Mouse (Mus musculus) kidney, adult 18-20 months (tissue): ENCODE data around the gene Platr17.

Experiments
- DNase-seq: peaks from one replicate; pipeline ENCODE4 v3.0.0; 2021

The Platr17 gene

GRCm38 (mm10) chr17:33920282-33921097 is 15.6 kb downstream of the Platr17 start:
- peak; percentile 91 for DNase-seq

- DNase-seq: no peak
Observed at GRCm38 (mm10) chr17:33921361-33921760, 16.4 kb downstream of the Platr17 start.

DNA sequence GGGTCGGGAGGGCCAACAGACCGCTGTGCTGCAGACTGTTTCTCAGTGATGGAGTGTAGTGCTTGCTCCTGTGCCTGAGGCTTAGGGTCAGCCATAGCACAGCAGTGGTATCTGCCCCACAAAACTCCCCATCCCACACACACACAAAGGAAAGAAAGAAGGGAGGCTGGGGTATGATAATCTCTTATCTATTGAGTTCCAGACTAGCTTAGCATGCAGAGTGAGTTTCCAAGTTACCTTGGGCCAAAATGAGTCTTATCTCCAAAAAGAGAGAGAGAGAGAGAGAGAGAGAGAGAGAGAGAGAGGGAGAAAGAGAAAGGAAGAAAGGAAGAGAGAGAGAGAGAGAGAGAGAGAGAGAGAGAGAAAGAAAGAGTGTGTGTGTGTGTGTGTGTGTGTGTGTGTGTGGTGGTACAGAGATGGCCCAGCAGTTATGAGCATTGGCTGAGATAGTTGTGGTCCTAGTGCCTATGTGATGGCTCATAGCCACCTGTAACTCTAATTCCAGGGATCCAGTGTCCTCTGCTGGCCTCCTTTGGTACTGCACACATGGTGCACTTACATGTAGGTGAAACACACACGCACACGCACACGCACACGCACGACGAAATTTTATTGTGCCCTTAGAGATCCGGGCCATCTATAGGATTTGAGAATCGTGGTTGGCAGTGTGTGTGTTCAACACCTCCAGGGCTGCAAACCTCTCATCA is 19.8 kb downstream of the Platr17 start:
- DNase-seq: peak; percentile 43

- DNase-seq: no peak
Observed at GRCm38 (mm10) chr17:33925406-33926116, 20.6 kb downstream of the Platr17 start.

GRCm38 (mm10) chr17:33926207-33926932 is 21.4 kb downstream of the Platr17 start:
- peak; percentile 47 for DNase-seq

DNA sequence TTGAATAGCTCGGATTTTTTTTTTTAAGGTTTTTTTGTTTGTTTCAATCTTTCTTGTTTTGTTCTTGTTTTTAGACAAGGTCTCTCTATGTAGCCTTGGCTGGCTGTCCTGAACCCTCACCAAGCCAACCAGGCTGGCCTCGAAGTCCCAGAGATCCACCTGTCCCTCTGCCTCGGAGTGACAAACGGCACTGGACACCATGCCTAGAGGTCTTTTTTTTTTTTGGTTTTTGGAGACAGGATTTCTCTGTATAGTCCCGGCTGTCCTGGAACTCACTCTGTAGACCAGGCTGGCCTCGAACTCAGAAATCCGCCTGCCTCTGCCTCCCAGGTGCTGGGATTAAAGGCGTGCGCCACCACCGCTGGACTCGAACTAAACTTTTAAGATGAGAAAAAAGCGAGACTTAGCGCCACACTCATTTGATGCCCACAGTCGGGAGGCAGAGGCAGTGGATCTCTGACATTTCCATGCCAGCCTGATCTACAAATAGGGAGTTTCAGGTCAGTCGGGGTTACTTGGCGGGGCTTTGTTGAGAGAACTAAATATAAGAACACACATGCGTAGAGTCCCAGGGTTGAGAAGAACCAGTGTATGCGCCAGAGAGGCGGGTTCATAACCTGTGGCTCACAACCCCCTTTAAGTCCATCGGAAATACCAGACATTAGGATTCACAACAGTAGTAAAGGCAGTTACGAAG is 23.5 kb downstream of the Platr17 start:
- no peak for DNase-seq

DNA sequence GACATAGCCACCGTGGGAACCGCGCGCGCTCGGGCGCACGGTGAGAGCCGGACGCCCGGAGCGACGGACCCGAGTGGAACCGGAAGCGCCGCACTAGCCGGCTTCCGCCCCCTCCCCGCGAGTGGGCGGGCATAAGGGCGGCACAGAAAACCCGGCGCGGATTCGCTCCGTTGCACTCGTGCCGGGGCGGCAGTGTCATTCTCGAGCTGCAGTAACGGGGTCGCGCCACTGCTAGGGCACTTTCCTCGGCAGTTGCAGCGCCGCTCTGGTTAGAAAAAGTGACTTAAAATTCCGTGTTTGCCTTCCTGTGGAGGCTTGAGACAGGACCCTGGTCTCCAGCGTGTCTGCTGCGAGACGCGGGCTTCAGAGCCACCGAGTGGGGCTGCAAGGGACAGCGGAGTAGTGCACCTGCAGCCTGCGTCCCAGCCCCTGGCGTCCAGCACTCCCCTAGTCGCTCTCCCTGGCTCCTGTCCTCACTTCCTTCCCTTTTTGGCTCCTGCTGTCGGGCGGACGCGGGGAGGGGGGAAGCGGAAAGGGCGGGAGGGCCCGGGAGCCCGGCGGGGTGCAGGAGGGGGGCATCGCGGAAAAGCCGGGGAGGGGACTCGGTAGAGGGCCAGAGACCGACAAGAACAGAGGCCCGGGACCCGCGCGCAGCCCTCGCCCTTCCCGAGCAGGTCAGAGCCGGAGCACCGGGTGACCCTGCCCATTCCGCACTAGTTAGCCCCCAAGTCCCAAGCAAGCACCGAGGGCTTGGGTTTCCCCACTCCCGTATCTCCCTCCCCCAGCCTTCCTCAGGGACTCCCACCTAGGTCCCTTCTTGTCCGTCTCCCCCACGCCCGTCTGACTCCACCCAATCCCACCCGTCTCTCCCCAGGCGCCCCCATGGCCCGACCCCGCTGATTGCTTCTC is 24.7 kb downstream of the Platr17 start, which contains the start of gene Rgl2:
Gene Rgl2 (plus strand): TSS at position 173 of the 909 bp plus-strand sequence.
- DNase-seq: peak; percentile 94

- DNase-seq: peak; percentile 69
Observed at GRCm38 (mm10) chr17:33930280-33931158, 25.6 kb downstream of the Platr17 start.

- no peak for DNase-seq
Observed at GRCm38 (mm10) chr17:33931159-33931866, 26.4 kb downstream of the Platr17 start.

- no peak for DNase-seq
Observed at GRCm38 (mm10) chr17:33931947-33932346, 27.0 kb downstream of the Platr17 start.

GRCm38 (mm10) chr17:33932448-33932847 is 27.5 kb downstream of the Platr17 start:
- DNase-seq: no peak

- no peak for DNase-seq
Observed at GRCm38 (mm10) chr17:33932970-33933369, 28.0 kb downstream of the Platr17 start.

DNA sequence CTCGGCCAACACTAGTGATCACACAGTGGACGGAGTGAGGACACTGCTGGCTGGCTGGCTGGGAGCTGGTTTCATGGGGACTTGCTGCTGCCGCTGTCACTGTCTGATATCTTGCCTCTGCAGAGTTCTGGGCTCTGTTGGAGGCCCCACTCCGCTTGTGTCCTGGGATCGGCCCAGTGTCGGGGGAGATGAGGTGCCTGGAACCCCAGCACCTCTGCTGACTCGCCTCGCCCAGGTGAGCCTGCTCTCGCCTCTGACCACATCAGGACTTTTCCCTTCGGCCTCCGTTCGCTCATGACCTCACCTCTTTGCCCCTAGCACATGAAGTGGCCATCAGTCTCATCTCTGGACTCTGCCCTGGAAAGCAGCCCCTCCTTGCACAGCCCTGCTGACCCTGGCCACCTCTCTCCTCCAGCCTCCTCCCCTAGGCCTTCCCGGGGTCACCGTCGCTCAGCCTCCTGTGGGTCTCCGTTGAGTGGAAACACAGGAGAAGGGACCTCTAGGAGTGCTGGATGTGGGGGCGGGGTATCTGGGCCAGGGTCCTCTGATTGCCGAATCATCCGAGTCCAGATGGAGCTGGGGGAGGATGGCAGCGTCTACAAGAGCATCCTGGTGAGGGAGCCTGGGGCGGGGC is 30.6 kb downstream of the Platr17 start:
- DNase-seq: no peak

DNA sequence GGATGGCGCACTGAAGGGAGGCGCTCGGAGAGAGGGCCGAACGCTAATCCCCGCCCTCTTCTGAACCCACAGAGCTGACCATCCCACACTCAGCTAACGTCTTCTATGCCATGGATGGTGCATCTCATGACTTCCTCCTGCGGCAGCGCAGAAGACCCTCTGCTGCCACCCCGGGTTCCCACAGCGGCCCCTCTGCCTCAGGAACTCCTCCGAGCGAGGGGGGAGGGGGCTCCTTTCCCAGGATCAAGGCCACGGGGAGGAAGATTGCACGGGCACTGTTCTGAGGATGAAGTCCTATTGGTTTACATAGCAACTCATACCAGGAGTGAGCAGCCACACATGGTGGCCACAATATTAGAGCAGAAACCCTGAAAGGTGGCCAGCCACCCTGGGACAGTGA is 32.1 kb downstream of the Platr17 start:
- no peak for DNase-seq

DNA sequence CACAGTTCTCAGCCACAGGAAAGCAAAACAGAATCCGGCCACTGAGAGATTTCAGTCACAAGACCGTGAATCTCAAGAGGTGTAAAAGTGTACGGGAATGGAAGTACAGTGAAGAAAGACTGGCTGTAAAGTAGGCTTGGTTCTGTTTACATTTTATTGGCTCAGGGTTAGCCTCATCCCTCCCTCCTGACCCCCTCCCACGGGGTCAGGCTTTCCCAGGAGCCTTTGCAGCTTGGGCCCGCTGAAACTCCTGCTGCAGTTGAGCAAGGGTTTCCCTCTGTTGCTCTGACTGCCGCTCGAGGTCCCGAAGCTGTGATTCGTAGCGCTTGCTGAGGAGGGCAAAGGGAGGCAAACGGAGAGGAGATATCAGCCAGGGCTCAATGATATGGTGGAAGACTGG is 33.8 kb downstream of the Platr17 start:
- DNase-seq: no peak

DNA sequence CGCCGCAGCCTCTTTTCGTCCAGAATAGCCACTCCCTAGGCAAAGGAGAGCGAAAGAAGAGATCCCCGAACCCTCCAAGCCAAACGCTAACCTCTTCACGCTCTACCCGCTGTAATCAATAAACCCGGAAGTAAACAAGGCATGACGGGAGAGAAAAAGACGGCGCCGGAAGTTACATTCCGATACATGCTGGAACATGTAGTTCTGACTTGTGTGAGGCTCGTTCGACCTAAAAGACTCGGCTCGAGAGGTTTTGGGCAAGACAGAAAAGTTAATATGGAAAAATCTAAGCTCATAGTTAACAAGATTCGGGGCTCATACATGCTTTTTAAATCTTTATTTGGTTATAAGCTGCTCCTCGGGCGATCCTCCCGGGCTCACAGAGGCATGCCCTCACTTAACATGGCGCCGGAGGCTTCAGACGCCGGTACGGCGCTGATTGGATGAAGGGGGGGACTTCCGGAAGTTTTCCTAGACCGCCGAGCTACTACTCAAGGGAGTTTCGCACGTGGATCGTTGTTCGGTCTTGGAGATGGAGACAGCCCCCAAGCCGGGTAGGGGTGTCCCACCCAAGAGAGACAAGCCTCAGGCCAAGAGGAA is 35.4 kb downstream of the Platr17 start, which contains the start of the genes Pfdn6 and Wdr46:
Gene Pfdn6 (minus strand): TSS at position 138 of the 600 bp plus-strand sequence.
Gene Wdr46 (plus strand): TSS at position 455 of the 600 bp plus-strand sequence.
- peak; percentile 89 for DNase-seq

DNA sequence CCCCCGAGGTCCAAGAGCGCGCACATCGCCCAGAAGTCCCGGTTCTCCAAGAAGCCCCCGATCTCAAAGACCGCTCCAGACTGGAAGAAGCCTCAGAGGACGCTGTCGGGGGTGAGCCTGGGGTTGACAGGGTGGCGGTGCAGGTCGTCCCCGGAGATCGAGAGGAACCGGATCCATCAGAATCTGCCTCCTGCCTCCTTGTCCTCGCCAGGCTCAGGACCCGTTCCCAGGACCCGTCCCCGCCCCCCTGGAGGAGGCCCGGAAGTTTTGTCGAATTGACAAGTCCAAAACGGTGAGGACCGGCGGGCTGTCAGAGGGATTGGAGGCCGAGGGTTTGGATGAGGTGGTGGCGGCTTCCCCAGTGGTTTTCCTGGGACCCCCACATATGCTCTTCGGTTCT is 36.0 kb downstream of the Platr17 start:
- DNase-seq: no peak

GRCm38 (mm10) chr17:33941381-33941780 is 36.4 kb downstream of the Platr17 start:
- no peak for DNase-seq
